Comparison of ENCODE assay signal across 10 mouse cellular contexts in the genomic region with DNA sequence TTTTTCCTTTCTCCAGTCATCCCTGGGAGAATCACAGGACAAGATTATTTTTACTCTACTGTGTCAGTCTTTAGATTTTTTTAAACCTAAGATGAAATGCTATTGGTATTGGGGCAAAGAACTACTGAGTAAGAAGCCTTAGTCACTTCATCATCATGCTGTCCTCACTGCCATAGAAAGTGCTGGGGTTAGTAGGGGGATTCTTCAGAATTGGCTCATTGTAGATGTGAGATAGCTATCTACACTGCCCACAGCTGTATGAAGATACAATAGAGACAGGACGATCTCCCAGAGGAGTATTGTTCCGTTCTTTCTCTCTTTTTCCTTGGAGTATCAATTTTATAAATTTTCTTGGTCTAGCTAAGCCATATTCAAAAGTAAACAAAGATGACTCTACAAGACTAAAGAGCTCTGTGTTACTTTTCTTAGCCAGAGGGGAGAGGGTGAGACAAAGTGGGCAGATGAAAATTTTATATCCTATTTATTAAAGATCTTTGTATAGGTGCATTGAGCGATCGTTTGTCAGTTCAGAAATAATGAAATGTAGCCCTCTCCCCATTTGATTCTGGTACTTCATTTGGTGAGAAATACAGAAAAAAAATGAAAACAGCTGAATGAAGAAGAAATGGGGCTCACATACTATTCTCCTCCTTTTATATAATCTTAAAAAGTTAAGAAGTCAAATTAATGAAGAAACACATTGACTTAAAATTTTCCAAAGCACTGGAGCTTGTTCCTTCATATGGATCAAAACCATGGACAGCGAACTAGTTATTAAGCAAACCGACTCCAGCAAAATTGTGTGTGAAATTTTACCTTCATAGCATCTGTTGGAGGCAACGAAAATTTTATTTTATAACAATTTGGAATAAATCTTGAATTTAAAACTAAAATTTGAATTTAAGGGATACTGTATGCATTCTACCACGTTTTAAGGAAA.
A peak's percentile ranks its signal among the peaks of the same experiment; 100 is the strongest.
DNase-seq lines count a peak whose midpoint lies in the region; ATAC-seq lines count a peak whose summit lies in the region.
"Had no signal": no experiment of that assay in that cellular context is flagged by ENCODE, and none has a peak within 500 bp of the region (broad histone marks: within the 10 kb centered on the region; RNA-seq: fewer than 3 reads in every experiment).

No protein-coding gene starts in this region.

- DNase-seq in brain, adult 2 months (ENCODE audit: low read depth, low spot score) = peak; percentile 44
- no peak for DNase-seq in embryonic facial prominence, embryonic 10.5 days (ENCODE audit: low spot score)
- DNase-seq in hindbrain, embryonic 11.5 days (ENCODE audit: low spot score) = no peak
- no peak for DNase-seq in adrenal gland, adult 8-10 months
- DNase-seq in gastrocnemius, postnatal 10 days = no peak
- no peak for DNase-seq in layer of hippocampus, adult 11-12 months (ENCODE audit: low spot score)
- DNase-seq: heart, postnatal 4 days; liver, embryonic 13.5 days; thymus, postnatal 36 days had no signal

- peak overlapping the region; percentile 85 for H3K27ac ChIP-seq in embryonic facial prominence, embryonic 10.5 days (replicated peaks)
- H3K27ac ChIP-seq in hindbrain, embryonic 11.5 days (ENCODE audit: low read depth, low read length) = peak overlapping the region; percentile 100
- peak overlapping the region; percentile 100 for H3K27ac ChIP-seq in midbrain, embryonic 15.5 days
- H3K27ac ChIP-seq: liver, embryonic 13.5 days had no signal

- WGBS in embryonic facial prominence, embryonic 10.5 days = 16% methylated on average over 8 of the region's 8 CpGs
- WGBS in hindbrain, embryonic 11.5 days = 10% methylated on average over 8 of the region's 8 CpGs
- 11% methylated on average over 8 of the region's 8 CpGs for WGBS in midbrain, embryonic 15.5 days

- no peaks in the 10 kb centered on the region for H3K9me3 ChIP-seq in embryonic facial prominence, embryonic 10.5 days
- no peaks in the 10 kb centered on the region for H3K9me3 ChIP-seq in hindbrain, embryonic 11.5 days (ENCODE audit: control insufficient read depth, low read length)
- no peaks in the 10 kb centered on the region for H3K9me3 ChIP-seq in midbrain, embryonic 15.5 days
- H3K9me3 ChIP-seq: liver, embryonic 13.5 days had no signal

- H3K4me3 ChIP-seq in embryonic facial prominence, embryonic 10.5 days = peak overlapping the region; percentile 55
- peak overlapping the region; percentile 67 for H3K4me3 ChIP-seq in hindbrain, embryonic 11.5 days (ENCODE audit: low read depth, low read length)
- H3K4me3 ChIP-seq in midbrain, embryonic 15.5 days = peak overlapping the region; percentile 62
- H3K4me3 ChIP-seq: liver, embryonic 13.5 days had no signal

- no peak for ATAC-seq in hindbrain, embryonic 11.5 days (ENCODE audit: low FRiP score)
- ATAC-seq in midbrain, embryonic 15.5 days (replicated peaks) = no peak

- H3K27me3 ChIP-seq in embryonic facial prominence, embryonic 10.5 days (replicated peaks; ENCODE audit: low read depth, poor library complexity, severe bottlenecking) = peaks cover 100% of the 10 kb centered on the region
- peaks cover 3% of the 10 kb centered on the region; the same call in 1 of the 2 replicates for H3K27me3 ChIP-seq in hindbrain, embryonic 11.5 days (ENCODE audit: control insufficient read depth, insufficient read depth, low read length)
- H3K27me3 ChIP-seq in midbrain, embryonic 15.5 days (replicated peaks) = no peaks in the 10 kb centered on the region

- no peaks in the 10 kb centered on the region for H3K36me3 ChIP-seq in embryonic facial prominence, embryonic 10.5 days (replicated peaks)
- no peaks in the 10 kb centered on the region for H3K36me3 ChIP-seq in hindbrain, embryonic 11.5 days (ENCODE audit: control insufficient read depth, insufficient read depth, low read length)
- no peaks in the 10 kb centered on the region for H3K36me3 ChIP-seq in midbrain, embryonic 15.5 days (replicated peaks)
- H3K36me3 ChIP-seq: liver, embryonic 13.5 days had no signal

- peak overlapping the region; percentile 30 for H3K4me2 ChIP-seq in hindbrain, embryonic 11.5 days (replicated peaks; ENCODE audit: low read depth, low read length)
- H3K4me2 ChIP-seq in midbrain, embryonic 15.5 days = peak overlapping the region; percentile 31; the same call in 1 of the 2 replicates
- H3K4me2 ChIP-seq: liver, embryonic 13.5 days had no signal

- peak overlapping the region; percentile 99 for H3K9ac ChIP-seq in hindbrain, embryonic 11.5 days (ENCODE audit: low read depth, low read length)
- H3K9ac ChIP-seq in midbrain, embryonic 15.5 days = peak overlapping the region; percentile 97
- H3K9ac ChIP-seq: liver, embryonic 13.5 days had no signal

- H3K4me1 ChIP-seq in embryonic facial prominence, embryonic 10.5 days = peaks cover 15% of the 10 kb centered on the region
- peaks cover 3% of the 10 kb centered on the region; the same call in 1 of the 2 replicates for H3K4me1 ChIP-seq in hindbrain, embryonic 11.5 days (replicated peaks; ENCODE audit: control insufficient read depth, insufficient read depth, low read length)
- peaks cover 12% of the 10 kb centered on the region; the same call in 1 of the 2 replicates for H3K4me1 ChIP-seq in midbrain, embryonic 15.5 days
- H3K4me1 ChIP-seq: liver, embryonic 13.5 days had no signal
